Mouse (Mus musculus): ENCODE measurements around the gene Gm11985. TPM values are rescaled to one million over a fixed set of nuclear protein-coding genes. Genes with fewer than 3 reads are reported as not detected.
A peak's percentile ranks its signal among the peaks of the same experiment; 100 is the strongest.

Gene Gm11985
- total and polyA plus RNA-seq, 3 experiments, result not detected

- no peaks in the 10 kb centered on the region for H3K79me2 ChIP-seq (replicated peaks; ENCODE audit: control insufficient read depth, extremely low read depth, insufficient read depth, poor library complexity, severe bottlenecking)
- H3K4me3 ChIP-seq (replicated peaks in 1 of 3; ENCODE audit: low read depth in 2 of 3, low read length in 2 of 3, poor library complexity in 1 of 3), result no peak overlapping the region
- in situ Hi-C loops (cut with MboI; ENCODE audit: low pct_ligation_motif_present, low pct_unique_long_range_greater_than_20kb, low sequenced_read_pairs) (no loop called here), dilution Hi-C loops (cut with MboI; ENCODE audit: extremely low pct_ligation_motif_present, extremely low pct_unique_long_range_greater_than_20kb, low sequenced_read_pairs) (no loop called here)
- DNase-seq (ENCODE audit: extremely low read depth), result no peak
- TF ChIP-seq MAX (IDR thresholded peaks at IDR 0.05; ENCODE audit: low read length) (no peak), CTCF (conservative IDR thresholded peaks at IDR 0.05 in 1 of 2, IDR thresholded peaks at IDR 0.05 in 1 of 2; ENCODE audit: low read depth in 2 of 2, low read length in 2 of 2) (peak in 1 of 2 experiments; percentile 25; a peak in 2 of 4 replicates)
- H3K4me2 ChIP-seq (ENCODE audit: insufficient read depth, low read depth, poor library complexity, severe bottlenecking), result no peak overlapping the region
- H3K9ac ChIP-seq (ENCODE audit: insufficient read depth, low read depth), result no peak overlapping the region
- H3K27me3 ChIP-seq (replicated peaks), result peaks cover 10% of the 10 kb centered on the region
- no peak overlapping the region for H3K27ac ChIP-seq (ENCODE audit: insufficient read depth, low read depth)
- H3K4me1 ChIP-seq (ENCODE audit: control insufficient read depth in 1 of 2, insufficient read depth in 2 of 2), result no peaks in the 10 kb centered on the region
- peaks cover 63% of the 10 kb centered on the region for H3K9me3 ChIP-seq (replicated peaks; ENCODE audit: low read length)
- H3K36me3 ChIP-seq (replicated peaks in 1 of 2; ENCODE audit: control insufficient read depth in 1 of 2, insufficient read depth in 1 of 2, low read length in 1 of 2), result no peaks in the 10 kb centered on the region
These were observed 6.3 kb upstream of the Gm11985 start for GRCm38 (mm10) chr11:7194432-7195311.

GRCm38 (mm10) chr11:7193134-7193533, 4.8 kb upstream of the Gm11985 start:
- Histone ChIP-seq H3K36me3 (replicated peaks in 1 of 2; ENCODE audit: control insufficient read depth in 1 of 2, insufficient read depth in 1 of 2, low read length in 1 of 2) (no peaks in the 10 kb centered on the region), H3K27me3 (replicated peaks) (peaks cover 10% of the 10 kb centered on the region), H3K4me1 (ENCODE audit: control insufficient read depth in 1 of 2, insufficient read depth in 2 of 2) (no peaks in the 10 kb centered on the region), H3K4me3 (replicated peaks in 1 of 3; ENCODE audit: low read depth in 2 of 3, low read length in 2 of 3, poor library complexity in 1 of 3) (no peak overlapping the region), H3K27ac (ENCODE audit: insufficient read depth, low read depth) (no peak overlapping the region), H3K9me3 (replicated peaks; ENCODE audit: low read length) (peaks cover 60% of the 10 kb centered on the region), H3K79me2 (replicated peaks; ENCODE audit: control insufficient read depth, extremely low read depth, insufficient read depth, poor library complexity, severe bottlenecking) (no peaks in the 10 kb centered on the region), H3K9ac (ENCODE audit: insufficient read depth, low read depth) (no peak overlapping the region), H3K4me2 (ENCODE audit: insufficient read depth, low read depth, poor library complexity, severe bottlenecking) (no peak overlapping the region)
- no peak for DNase-seq (ENCODE audit: extremely low read depth)
- TF ChIP-seq MAFK (IDR thresholded peaks at IDR 0.05; ENCODE audit: insufficient replicate concordance, low read length) (no peak), JUND (conservative IDR thresholded peaks at IDR 0.05; ENCODE audit: low read depth, low read length) (no peak), POLR2AphosphoS2 (IDR thresholded peaks at IDR 0.05; ENCODE audit: low read depth, low read length) (no peak), CTCF (conservative IDR thresholded peaks at IDR 0.05 in 1 of 2, IDR thresholded peaks at IDR 0.05 in 1 of 2; ENCODE audit: low read depth in 2 of 2, low read length in 2 of 2) (no peak), CHD2 (IDR thresholded peaks at IDR 0.05; ENCODE audit: low read length) (no peak), ZMIZ1 (IDR thresholded peaks at IDR 0.05; ENCODE audit: low read depth, low read length) (no peak), ZKSCAN1 (IDR thresholded peaks at IDR 0.05; ENCODE audit: borderline replicate concordance, low read depth, low read length) (no peak), ELF1 (IDR thresholded peaks at IDR 0.05; ENCODE audit: low read depth, low read length) (no peak), NELFE (IDR thresholded peaks at IDR 0.05; ENCODE audit: low read depth, low read length) (no peak), USF2 (conservative IDR thresholded peaks at IDR 0.05; ENCODE audit: low read depth, low read length) (no peak), KAT2A (IDR thresholded peaks at IDR 0.05; ENCODE audit: insufficient replicate concordance, low read length) (no peak), MXI1 (IDR thresholded peaks at IDR 0.05; ENCODE audit: low read depth, low read length) (no peak), UBTF (IDR thresholded peaks at IDR 0.05; ENCODE audit: low read depth, low read length) (no peak), CHD1 (IDR thresholded peaks at IDR 0.05; ENCODE audit: low read depth, low read length) (no peak), SIN3A (IDR thresholded peaks at IDR 0.05; ENCODE audit: low read length) (no peak), BHLHE40 (IDR thresholded peaks at IDR 0.05; ENCODE audit: low read depth, low read length) (no peak), HCFC1 (IDR thresholded peaks at IDR 0.05; ENCODE audit: low read depth, low read length) (no peak), USF1 (IDR thresholded peaks at IDR 0.05; ENCODE audit: low read depth, low read length) (no peak), NRF1 (IDR thresholded peaks at IDR 0.05; ENCODE audit: low read depth, low read length) (no peak)
- in situ Hi-C loops (cut with MboI; ENCODE audit: low pct_ligation_motif_present, low pct_unique_long_range_greater_than_20kb, low sequenced_read_pairs), result no loop called here
- dilution Hi-C loops (cut with MboI; ENCODE audit: extremely low pct_ligation_motif_present, extremely low pct_unique_long_range_greater_than_20kb, low sequenced_read_pairs), result no loop called here
